Mouse (Mus musculus): Measurements from ENCODE around the gene Pbld1.

- no peak for TF ChIP-seq MAFK (IDR thresholded peaks at IDR 0.05; ENCODE audit: borderline replicate concordance, low read depth, low read length)
- TF ChIP-seq POLR2A (IDR thresholded peaks at IDR 0.05; ENCODE audit: control insufficient read depth in 1 of 2, insufficient read depth in 1 of 2, low read depth in 1 of 2, low read length in 2 of 2, poor library complexity in 1 of 2) = no peak
- TF ChIP-seq EP300 (IDR thresholded peaks at IDR 0.05; ENCODE audit: low read depth in 1 of 2, low read length in 2 of 2) = no peak
- TF ChIP-seq CHD1 (IDR thresholded peaks at IDR 0.05; ENCODE audit: low read depth, low read length) = no peak
- TF ChIP-seq SIN3A (IDR thresholded peaks at IDR 0.05; ENCODE audit: low read length) = no peak
- no peak for TF ChIP-seq GATA1 (IDR thresholded peaks at IDR 0.05; ENCODE audit: low read depth, low read length)
- no peak for TF ChIP-seq CTCF (IDR thresholded peaks at IDR 0.05 in 2 of 3, conservative IDR thresholded peaks at IDR 0.05 in 1 of 3; ENCODE audit: control insufficient read depth in 1 of 3, insufficient read depth in 1 of 3, low read depth in 2 of 3, low read length in 3 of 3, poor library complexity in 1 of 3, severe bottlenecking in 1 of 3)
These were observed 31.6 kb upstream of the Pbld1 start for GRCm38 (mm10) chr10:63028396-63028795.
